Mouse (Mus musculus) central nervous system, embryonic 18 days (tissue): ENCODE measurements around the gene Vmn1r237. TPM values are rescaled to one million over a fixed set of nuclear protein-coding genes. Genes with fewer than 3 reads are reported as not detected.

Source experiments
- polyA plus RNA-seq: library from polyadenylated mRNA; depleted of rRNA; stranded (reverse); fragments of >200 nt; gene quantifications from 2 replicates; pipeline ENCODE4 v1.2.3, GENCODE M21; 2012; rRNA removed

Vmn1r237 gene
- polyA plus RNA-seq: not detected in 2 replicates

DNA sequence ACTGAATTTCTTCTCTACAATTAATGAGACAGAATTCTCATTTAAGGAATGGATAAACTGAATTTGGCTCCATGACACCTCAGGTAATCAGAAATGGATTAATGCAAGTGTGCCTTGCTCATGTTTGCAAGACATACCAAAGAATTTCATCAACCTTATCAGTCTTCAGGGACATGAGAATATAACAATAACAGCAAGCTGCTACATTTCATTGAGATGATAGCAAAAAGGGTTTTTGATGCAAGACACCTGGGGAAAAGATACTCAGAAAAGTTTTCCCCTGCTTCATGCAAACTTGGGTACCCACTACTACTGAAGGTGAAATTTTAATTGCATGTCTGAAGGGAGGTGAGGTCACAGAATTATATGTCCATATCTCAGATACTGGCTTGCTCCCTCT, at the start of gene Vmn1r237:
Vmn1r237 (plus strand) TSS at position 301 of the 400 bp plus-strand sequence.

GRCm38 (mm10) chr17:21282642-21283041, 29.0 kb upstream of the Vmn1r237 start, which contains the start of gene Vmn1r236:
TSS of gene Vmn1r236 (plus strand) at chr17:21282942.

Other genes starting within 250 kb of the Vmn1r237 start
- gene Vmn1r234, start 85.8 kb upstream of the Vmn1r237 start, polyA plus RNA-seq: not detected in 2 replicates
- not detected in 2 replicates for gene Vmn1r235, start 55.5 kb upstream of the Vmn1r237 start, polyA plus RNA-seq
- gene Vmn1r236, start 28.9 kb upstream of the Vmn1r237 start, polyA plus RNA-seq: not detected in 2 replicates
- 3.3 and 3.6 TPM in 2 replicates for gene Zfp677, start 71.9 kb downstream of the Vmn1r237 start, polyA plus RNA-seq
- gene Zfp54, start 111.4 kb downstream of the Vmn1r237 start, polyA plus RNA-seq: 3.5 and 4.6 TPM in 2 replicates
- 5.3 and 5.6 TPM in 2 replicates for gene Zfp51, start 138.5 kb downstream of the Vmn1r237 start, polyA plus RNA-seq
- 5.2 and 5.9 TPM in 2 replicates for gene Zfp53, start 177.1 kb downstream of the Vmn1r237 start, polyA plus RNA-seq
- 3.0 and 3.2 TPM in 2 replicates for gene Zfp52, start 223.7 kb downstream of the Vmn1r237 start, polyA plus RNA-seq